Mouse (Mus musculus) hindbrain, embryonic 12.5 days (tissue): ENCODE data around the gene Kpna4. TPM values are rescaled to one million over a fixed set of nuclear protein-coding genes. Genes with fewer than 3 reads are reported as not detected.

ENCODE experiments used
- ATAC-seq: fragments of 200-750 bp; cut with Nextera tagmentation; 2 replicates; pipeline ENCODE4 v1.8.0; 2017; ENCODE audit warnings: moderate TSS enrichment; ENCODE audit not compliant: low FRiP score
- H3K27ac ChIP-seq: fragments of 300-500 bp; sonication (generic); 2 replicates; pipeline ENCODE4 v1.5.1; 2016; ENCODE audit warnings: mild to moderate bottlenecking
- H3K27me3 ChIP-seq: fragments of 300-500 bp; sonication (generic); 2 replicates; pipeline ENCODE4 v1.6.1; 2016; ENCODE audit warnings: mild to moderate bottlenecking
- H3K36me3 ChIP-seq: fragments of 300-500 bp; sonication (generic); 2 replicates; pipeline ENCODE4 v1.6.1; 2016; ENCODE audit warnings: mild to moderate bottlenecking
- H3K4me1 ChIP-seq: fragments of 300-500 bp; sonication (generic); 2 replicates; pipeline ENCODE4 v1.6.1; 2016
- H3K4me2 ChIP-seq: fragments of 300-500 bp; sonication (generic); replicated peaks from 2 replicates; pipeline ENCODE4 v1.6.1; 2016; ENCODE audit warnings: mild to moderate bottlenecking
- H3K4me3 ChIP-seq: fragments of 300-500 bp; sonication (generic); 2 replicates; pipeline ENCODE4 v1.5.1; 2016; ENCODE audit warnings: mild to moderate bottlenecking
- H3K9ac ChIP-seq: fragments of 300-500 bp; sonication (generic); 2 replicates; pipeline ENCODE4 v1.6.1; 2016; ENCODE audit warnings: mild to moderate bottlenecking, moderate library complexity
- H3K9me3 ChIP-seq: fragments of 300-500 bp; sonication (generic); replicated peaks from 2 replicates; pipeline ENCODE4 v1.6.1; 2016; ENCODE audit warnings: mild to moderate bottlenecking
- WGBS: fragments of 180-500 bp; shearing (Covaris S2); methylation state at CpG from one replicate; pipeline ENCODE4 v1.1.7; 2016; 5-methylcytosine and 5-hydroxymethylcytosine counted together
- polyA plus RNA-seq: library from polyadenylated mRNA; unstranded; fragments of >200 nt; fragmentation: Nextera tagmentation; extraction: Ambion mirVana; gene quantifications from 2 replicates; pipeline ENCODE4 v1.2.1, GENCODE M21; 2016

Gene Kpna4
- 54.1 and 58.4 TPM in 2 replicates for polyA plus RNA-seq

- Histone ChIP-seq H3K36me3 (no peaks in the 10 kb centered on the region), H3K27ac (peak within 1 kb of the TSS; percentile 97), H3K4me2 (peak within 1 kb of the TSS; percentile 69), H3K4me1 (peaks cover 11% of the 10 kb centered on the region; the same call in 1 of the 2 replicates), H3K9me3 (no peaks in the 10 kb centered on the region), H3K4me3 (peak within 1 kb of the TSS; percentile 96), H3K9ac (peak within 1 kb of the TSS; percentile 94), H3K27me3 (no peaks in the 10 kb centered on the region)
- under 1% methylated on average over 98 of the region's 107 CpGs for WGBS
- peak; percentile 97 for ATAC-seq
Measured at GRCm38 (mm10) chr3:69126509-69127345, at the start of gene Kpna4. TSS of gene Kpna4 (minus strand) at chr3:69127113.

DNA sequence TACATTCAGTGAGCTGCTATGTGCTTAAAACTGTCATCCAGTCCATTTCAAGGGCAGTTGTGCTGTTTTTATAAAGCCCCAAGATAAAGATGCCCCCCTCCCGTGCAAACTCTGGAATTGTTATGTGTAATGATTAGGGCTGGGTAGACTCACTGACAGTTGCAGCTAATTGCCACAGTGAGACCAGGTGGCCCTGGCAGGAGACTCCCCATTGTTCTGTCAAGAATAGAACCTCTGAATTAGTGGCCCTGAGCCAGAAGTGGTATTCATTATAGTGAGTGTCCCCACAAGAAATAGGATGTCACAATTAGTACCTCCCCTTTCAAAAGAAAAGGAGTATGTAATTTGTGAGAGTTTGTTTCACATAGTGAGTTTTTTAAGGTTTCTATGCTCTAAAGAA is 48.3 kb upstream of the Kpna4 start:
- no peak overlapping the region for H3K4me2 ChIP-seq
- peak; percentile 59; the same call in 1 of the 2 replicates for ATAC-seq
- no peaks in the 10 kb centered on the region for H3K9me3 ChIP-seq
- H3K36me3 ChIP-seq, result no peaks in the 10 kb centered on the region
- H3K27me3 ChIP-seq, result no peaks in the 10 kb centered on the region
- H3K4me1 ChIP-seq, result peaks cover 6% of the 10 kb centered on the region
- H3K27ac ChIP-seq, result no peak overlapping the region
- no peak overlapping the region for H3K9ac ChIP-seq
- H3K4me3 ChIP-seq, result no peak overlapping the region
- 24% methylated on average over 1 of the region's 1 CpGs for WGBS

- no peak overlapping the region for H3K9ac ChIP-seq
- no peak overlapping the region for H3K4me2 ChIP-seq
- no peaks in the 10 kb centered on the region for H3K9me3 ChIP-seq
- no peak overlapping the region for H3K4me3 ChIP-seq
- H3K36me3 ChIP-seq, result no peaks in the 10 kb centered on the region
- WGBS, result 83% methylated on average over 4 of the region's 4 CpGs
- no peak for ATAC-seq
- H3K4me1 ChIP-seq, result no peaks in the 10 kb centered on the region
- H3K27me3 ChIP-seq, result no peaks in the 10 kb centered on the region
- no peak overlapping the region for H3K27ac ChIP-seq
Measured at GRCm38 (mm10) chr3:69171123-69171522, 44.2 kb upstream of the Kpna4 start.

GRCm38 (mm10) chr3:69169796-69170195 is 42.9 kb upstream of the Kpna4 start:
- Histone ChIP-seq H3K27me3 (no peaks in the 10 kb centered on the region), H3K9ac (no peak overlapping the region), H3K4me3 (no peak overlapping the region), H3K36me3 (no peaks in the 10 kb centered on the region), H3K4me2 (no peak overlapping the region), H3K4me1 (no peaks in the 10 kb centered on the region), H3K27ac (no peak overlapping the region), H3K9me3 (no peaks in the 10 kb centered on the region)
- no peak for ATAC-seq
- WGBS, result 91% methylated on average over 5 of the region's 5 CpGs

GRCm38 (mm10) chr3:69168724-69169123 is 41.8 kb upstream of the Kpna4 start:
- no peak for ATAC-seq
- Histone ChIP-seq H3K9ac (no peak overlapping the region), H3K4me3 (no peak overlapping the region), H3K27me3 (no peaks in the 10 kb centered on the region), H3K4me2 (no peak overlapping the region), H3K36me3 (no peaks in the 10 kb centered on the region), H3K4me1 (no peaks in the 10 kb centered on the region), H3K27ac (no peak overlapping the region), H3K9me3 (no peaks in the 10 kb centered on the region)
- WGBS, result 93% methylated on average over 8 of the region's 9 CpGs

- Histone ChIP-seq H3K4me2 (no peak overlapping the region), H3K4me3 (no peak overlapping the region), H3K27ac (no peak overlapping the region), H3K36me3 (no peaks in the 10 kb centered on the region), H3K9me3 (no peaks in the 10 kb centered on the region), H3K4me1 (no peaks in the 10 kb centered on the region), H3K9ac (no peak overlapping the region), H3K27me3 (no peaks in the 10 kb centered on the region)
- ATAC-seq, result no peak
- 83% methylated on average over 6 of the region's 6 CpGs for WGBS
Measured at GRCm38 (mm10) chr3:69163057-69163456, 36.1 kb upstream of the Kpna4 start.

DNA sequence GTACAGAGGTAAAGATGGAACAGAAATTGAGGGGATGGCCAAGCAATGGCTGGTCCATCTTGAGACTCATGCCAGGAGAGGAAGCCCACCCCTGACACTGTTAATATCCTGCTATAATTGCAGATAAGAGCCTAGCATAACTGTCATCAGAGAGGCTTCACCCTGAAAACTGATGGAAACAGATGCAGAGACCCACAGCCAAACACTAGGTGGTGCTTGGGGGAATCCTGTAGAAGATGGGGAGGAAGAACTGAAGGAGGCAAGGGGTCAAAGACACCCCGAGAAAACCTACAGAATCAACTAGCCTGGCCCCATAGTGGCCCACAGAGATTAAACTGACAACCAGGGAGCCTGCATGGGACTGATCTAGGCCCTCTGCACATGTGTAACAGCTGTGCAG is 33.5 kb upstream of the Kpna4 start:
- WGBS, result 75% methylated on average over 1 of the region's 1 CpGs
- Histone ChIP-seq H3K36me3 (no peaks in the 10 kb centered on the region), H3K4me2 (no peak overlapping the region)

DNA sequence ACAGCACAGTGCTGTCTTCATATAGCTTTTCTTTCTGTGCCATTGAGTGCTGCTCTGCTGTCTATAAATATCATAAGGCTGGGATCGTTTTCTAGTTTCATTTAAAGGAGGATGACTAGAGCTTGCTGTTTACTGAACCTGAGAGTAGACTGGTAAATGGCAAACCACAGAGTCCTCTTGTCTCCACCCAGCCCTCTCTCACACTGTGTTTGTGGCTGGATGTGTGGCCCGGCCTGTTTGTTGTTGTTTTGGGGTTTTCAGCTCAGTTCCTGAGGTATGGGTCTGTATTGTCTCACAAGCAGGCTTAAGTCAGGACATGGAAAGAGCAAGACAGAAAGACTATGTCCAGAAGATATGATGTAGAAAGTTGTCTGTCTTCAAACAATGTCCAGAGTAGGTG is 32.6 kb upstream of the Kpna4 start:
- no peak for ATAC-seq
- H3K9me3 ChIP-seq, result no peaks in the 10 kb centered on the region
- no peak overlapping the region for H3K27ac ChIP-seq
- H3K27me3 ChIP-seq, result no peaks in the 10 kb centered on the region
- H3K4me2 ChIP-seq, result no peak overlapping the region
- WGBS, result 79% methylated on average over 2 of the region's 2 CpGs
- H3K4me3 ChIP-seq, result no peak overlapping the region
- H3K9ac ChIP-seq, result no peak overlapping the region
- no peaks in the 10 kb centered on the region for H3K36me3 ChIP-seq
- no peaks in the 10 kb centered on the region for H3K4me1 ChIP-seq

More for the DNA sequence above, 33.5 kb upstream of the Kpna4 start:
- no peaks in the 10 kb centered on the region for H3K27me3 ChIP-seq
- no peak overlapping the region for H3K27ac ChIP-seq
- ATAC-seq, result no peak
- H3K9me3 ChIP-seq, result no peaks in the 10 kb centered on the region
- no peak overlapping the region for H3K9ac ChIP-seq
- no peak overlapping the region for H3K4me3 ChIP-seq
- H3K4me1 ChIP-seq, result no peaks in the 10 kb centered on the region

- no peak for ATAC-seq
- Histone ChIP-seq H3K4me1 (no peaks in the 10 kb centered on the region), H3K36me3 (no peaks in the 10 kb centered on the region), H3K9me3 (no peaks in the 10 kb centered on the region), H3K9ac (no peak overlapping the region), H3K27ac (no peak overlapping the region), H3K4me2 (no peak overlapping the region), H3K27me3 (no peaks in the 10 kb centered on the region), H3K4me3 (no peak overlapping the region)
- WGBS, result 84% methylated on average over 5 of the region's 5 CpGs
Measured at GRCm38 (mm10) chr3:69157886-69158285, 31.0 kb upstream of the Kpna4 start.

GRCm38 (mm10) chr3:69156484-69156883 is 29.6 kb upstream of the Kpna4 start:
- 83% methylated on average over 13 of the region's 13 CpGs for WGBS
- H3K27me3 ChIP-seq, result no peaks in the 10 kb centered on the region
- H3K36me3 ChIP-seq, result no peaks in the 10 kb centered on the region
- H3K4me3 ChIP-seq, result no peak overlapping the region
- no peak overlapping the region for H3K9ac ChIP-seq
- H3K9me3 ChIP-seq, result no peaks in the 10 kb centered on the region
- H3K4me1 ChIP-seq, result no peaks in the 10 kb centered on the region
- no peak overlapping the region for H3K4me2 ChIP-seq
- ATAC-seq, result no peak
- no peak overlapping the region for H3K27ac ChIP-seq

DNA sequence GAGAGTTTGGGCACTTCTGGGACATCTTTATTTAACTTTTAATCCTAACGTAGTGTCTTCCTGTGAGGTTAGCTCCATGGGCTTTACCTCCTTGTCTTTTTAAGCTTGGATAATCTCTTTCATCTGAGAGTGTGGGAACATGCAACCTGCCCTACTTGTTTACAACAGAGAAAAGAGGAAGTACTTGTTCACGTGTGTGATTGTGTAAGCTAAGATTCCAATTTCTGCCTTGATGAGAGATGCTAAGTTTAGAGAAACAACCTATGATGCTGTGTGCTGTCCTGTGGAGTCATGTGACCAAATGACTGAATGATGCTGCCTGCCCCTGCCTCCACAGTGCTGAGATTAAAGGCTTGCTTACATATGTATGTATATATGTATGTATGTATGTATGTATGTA is 27.8 kb upstream of the Kpna4 start:
- no peak for ATAC-seq
- Histone ChIP-seq H3K4me2 (no peak overlapping the region), H3K4me1 (no peaks in the 10 kb centered on the region), H3K9ac (no peak overlapping the region), H3K4me3 (no peak overlapping the region), H3K27me3 (no peaks in the 10 kb centered on the region), H3K36me3 (no peaks in the 10 kb centered on the region), H3K27ac (no peak overlapping the region), H3K9me3 (no peaks in the 10 kb centered on the region)
- 83% methylated on average over 2 of the region's 2 CpGs for WGBS

DNA sequence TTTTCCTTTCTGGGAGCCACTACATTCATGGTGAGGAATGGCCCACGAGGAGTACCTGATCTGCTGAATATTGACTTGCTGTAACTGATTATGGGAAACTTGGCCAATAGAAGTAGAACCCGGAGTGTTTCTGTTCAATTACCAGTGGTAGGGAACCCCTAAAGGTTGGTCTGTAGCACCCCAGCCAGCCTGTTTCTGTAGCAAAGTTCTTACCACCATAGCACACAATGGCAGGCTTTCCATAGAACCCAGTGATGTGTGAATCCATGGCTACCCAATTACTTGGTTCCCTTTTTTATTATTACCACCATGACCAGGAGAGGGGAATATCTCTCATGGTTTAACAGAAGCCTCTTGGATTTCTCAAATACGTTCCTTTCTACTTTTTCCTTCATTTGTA is 24.0 kb upstream of the Kpna4 start:
- H3K9me3 ChIP-seq, result no peaks in the 10 kb centered on the region
- no peak overlapping the region for H3K9ac ChIP-seq
- ATAC-seq, result no peak
- H3K4me2 ChIP-seq, result no peak overlapping the region
- H3K27ac ChIP-seq, result no peak overlapping the region
- WGBS, result 84% methylated on average over 3 of the region's 3 CpGs
- H3K36me3 ChIP-seq, result no peaks in the 10 kb centered on the region
- H3K4me3 ChIP-seq, result no peak overlapping the region
- H3K4me1 ChIP-seq, result no peaks in the 10 kb centered on the region
- no peaks in the 10 kb centered on the region for H3K27me3 ChIP-seq

DNA sequence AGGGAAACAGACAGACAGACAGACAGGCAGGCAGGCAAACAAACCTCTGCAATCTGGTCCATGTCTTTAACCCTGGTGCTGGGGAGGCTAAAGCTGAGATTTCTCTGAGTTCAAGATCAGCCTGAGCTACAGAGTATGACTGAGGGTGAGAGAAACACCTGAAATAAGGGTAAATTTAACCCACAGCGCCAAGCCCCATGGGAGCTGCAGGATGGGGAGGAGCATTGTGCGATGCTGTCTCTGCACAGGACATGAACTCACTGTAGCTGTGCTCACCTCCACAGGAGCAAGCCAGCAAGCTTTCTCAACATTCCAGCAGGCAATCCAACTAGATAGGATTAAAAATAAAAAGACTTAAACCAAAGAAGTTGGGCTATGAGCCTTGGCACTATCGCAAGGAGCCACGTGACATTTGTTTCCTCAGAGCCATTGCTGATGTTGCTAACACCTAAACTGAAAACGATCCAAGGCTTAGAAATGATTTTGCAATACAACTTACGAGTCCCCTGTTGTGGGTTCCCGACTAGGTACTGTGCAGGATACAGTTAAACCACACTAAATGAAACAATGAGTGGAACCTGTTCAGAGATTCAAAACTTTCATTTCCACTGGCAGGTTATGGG is 15.6 kb upstream of the Kpna4 start:
- Histone ChIP-seq H3K9ac (no peak overlapping the region), H3K9me3 (peaks cover 5% of the 10 kb centered on the region; the same call in 1 of the 2 replicates), H3K4me1 (no peaks in the 10 kb centered on the region), H3K4me3 (no peak overlapping the region), H3K36me3 (no peaks in the 10 kb centered on the region), H3K27me3 (no peaks in the 10 kb centered on the region), H3K27ac (no peak overlapping the region), H3K4me2 (no peak overlapping the region)
- no peak for ATAC-seq
- WGBS, result 89% methylated on average over 7 of the region's 7 CpGs
